Mouse (Mus musculus): ENCODE measurements around the gene Gm28635.
"Not testable (repeated sequence)": the region's sequence is repeated elsewhere in the genome, so short reads cannot be mapped to it uniquely, and the experiment has no call there.

Gene Gm28635

DNA sequence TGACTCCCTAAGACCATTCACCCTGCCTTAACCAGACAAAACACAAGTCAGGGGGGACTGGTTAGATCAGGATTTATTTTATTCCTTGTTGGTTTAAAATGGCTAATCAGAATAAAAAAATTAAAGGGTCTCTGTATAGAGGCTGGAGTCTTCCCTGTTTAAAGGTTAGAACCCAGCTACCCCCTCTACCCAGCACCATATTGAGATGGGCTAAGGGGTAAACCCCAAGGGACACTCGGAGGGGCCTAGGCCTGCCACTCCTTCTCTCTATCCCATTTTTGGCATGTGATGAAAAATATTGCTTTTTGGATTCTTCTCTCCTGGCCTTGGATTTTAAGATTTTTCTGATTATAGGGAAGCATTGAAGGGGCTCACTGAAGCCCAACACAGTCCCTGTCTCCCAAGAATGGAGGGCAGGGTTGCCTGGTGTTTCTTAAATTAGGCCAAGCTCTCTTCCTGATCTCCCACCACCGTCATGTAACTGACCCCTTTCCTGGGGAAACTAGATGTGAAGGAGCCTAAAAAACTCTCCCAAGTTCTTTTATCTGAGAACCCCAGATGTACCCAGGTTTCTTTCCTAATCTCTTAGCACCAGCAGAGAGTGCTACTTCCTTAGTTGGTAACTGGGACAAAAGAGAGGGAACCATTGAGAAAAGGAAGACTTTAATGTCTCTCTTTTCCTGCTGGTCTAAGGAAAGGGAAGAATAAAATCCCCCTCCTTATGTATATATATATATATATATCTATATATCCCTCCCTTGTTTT, 10.4 kb upstream of the Gm28635 start:
- DNase-seq (ENCODE audit: low read depth, low spot score): no peak

DNA sequence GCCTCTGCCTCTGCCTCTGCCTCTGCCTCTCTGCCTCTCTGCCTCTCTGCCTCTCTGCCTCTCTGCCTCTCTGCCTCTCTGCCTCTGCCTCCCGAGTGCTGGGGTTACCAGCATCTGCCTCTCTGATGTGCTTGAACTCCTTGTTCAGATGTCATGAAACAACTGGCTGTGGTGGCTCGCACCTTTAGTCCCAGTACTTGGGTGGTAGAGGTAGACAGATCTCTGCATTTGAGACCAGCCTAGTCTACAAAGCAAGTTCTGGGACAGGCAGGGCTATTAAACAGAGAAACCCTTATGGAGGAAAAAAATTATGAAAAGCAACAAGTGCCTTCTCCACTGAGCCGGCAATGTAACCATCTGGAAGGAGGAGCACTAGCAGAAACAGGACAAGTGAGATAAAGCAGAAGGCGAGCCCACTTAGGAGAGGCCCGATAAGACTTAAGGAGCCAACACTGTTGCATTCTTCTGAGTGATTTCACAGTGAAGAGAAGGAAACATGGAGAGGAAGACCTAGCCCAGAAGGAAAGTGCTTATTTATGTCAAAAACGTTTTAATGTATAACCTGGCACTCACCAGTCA, 4.9 kb upstream of the Gm28635 start:
- peak; percentile 57 for DNase-seq (ENCODE audit: low read depth, low spot score)

DNA sequence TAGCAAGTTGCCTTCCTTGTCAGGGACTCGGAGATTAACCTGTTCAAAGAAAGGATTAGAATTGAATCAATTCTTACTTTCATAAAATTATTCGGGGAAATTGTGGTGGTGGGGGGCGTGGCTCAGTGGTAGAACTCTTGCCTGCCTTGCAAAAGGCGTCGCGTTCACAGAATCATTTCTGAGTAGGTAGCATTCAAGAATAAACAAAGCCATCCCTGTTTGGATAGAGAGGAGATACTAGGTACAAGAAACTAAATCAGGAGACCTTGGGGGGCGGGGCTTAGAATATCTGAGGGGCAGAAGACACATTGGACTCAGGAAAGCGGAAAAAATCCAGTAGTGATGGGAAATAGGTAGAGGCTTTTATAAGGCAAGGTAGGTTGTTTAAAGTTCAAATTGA, 1.2 kb upstream of the Gm28635 start, which contains the start of gene Tmx2:
TSS of gene Tmx2 (minus strand) at position 125 of the 400 bp plus-strand sequence.
- no peak for DNase-seq (ENCODE audit: low read depth, low spot score)

DNA sequence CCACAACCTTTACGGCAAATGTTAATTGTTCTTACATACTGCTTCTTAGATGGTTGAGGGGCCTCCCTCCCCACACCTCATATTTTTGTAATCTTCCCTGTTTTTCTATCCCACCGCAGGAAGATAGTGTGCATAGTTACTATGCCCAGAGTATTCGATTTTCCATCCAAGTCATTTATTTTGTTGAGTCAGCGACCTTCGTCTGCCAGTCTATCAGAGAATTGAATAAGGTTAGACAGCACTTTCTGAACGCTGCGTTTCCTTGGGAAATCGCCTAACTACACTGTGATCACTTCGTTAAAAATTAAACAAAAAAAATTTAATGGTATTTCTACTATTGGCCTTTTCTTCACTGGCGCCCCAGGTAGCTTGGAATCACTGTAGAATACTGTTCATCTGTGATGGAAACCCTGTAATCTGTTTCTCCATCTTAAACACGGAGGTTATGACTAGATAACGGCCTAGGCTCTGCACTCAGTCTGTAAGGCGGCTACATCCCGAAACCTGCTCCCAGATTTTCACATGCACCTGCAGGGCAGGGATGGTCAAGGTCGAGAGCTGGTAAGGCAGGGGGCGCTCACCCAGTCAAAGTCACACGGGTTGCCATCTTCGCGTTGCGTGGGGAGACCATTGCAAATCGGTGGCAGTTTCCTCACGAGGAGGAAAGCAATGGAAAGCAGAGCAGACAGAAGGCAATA, 422 bp downstream of the Gm28635 start:
- peak; percentile 30 for DNase-seq (ENCODE audit: low read depth, low spot score)

GRCm38 (mm10) chr2:84671535-84671934, 6.3 kb downstream of the Gm28635 start:
- not testable (repeated sequence) for DNase-seq (ENCODE audit: low read depth, low spot score)

- DNase-seq (ENCODE audit: low read depth, low spot score): peak; percentile 73
Measured at GRCm38 (mm10) chr2:84670569-84670933, 7.3 kb downstream of the Gm28635 start, which contains the start of gene Selenoh. Gene Selenoh, minus strand, starts transcription at chr2:84670770.

GRCm38 (mm10) chr2:84669828-84670568, 7.8 kb downstream of the Gm28635 start:
- DNase-seq (ENCODE audit: low read depth, low spot score): peak; percentile 11

- DNase-seq (ENCODE audit: low read depth, low spot score): no peak
Measured at GRCm38 (mm10) chr2:84666081-84666480, 11.8 kb downstream of the Gm28635 start.

DNA sequence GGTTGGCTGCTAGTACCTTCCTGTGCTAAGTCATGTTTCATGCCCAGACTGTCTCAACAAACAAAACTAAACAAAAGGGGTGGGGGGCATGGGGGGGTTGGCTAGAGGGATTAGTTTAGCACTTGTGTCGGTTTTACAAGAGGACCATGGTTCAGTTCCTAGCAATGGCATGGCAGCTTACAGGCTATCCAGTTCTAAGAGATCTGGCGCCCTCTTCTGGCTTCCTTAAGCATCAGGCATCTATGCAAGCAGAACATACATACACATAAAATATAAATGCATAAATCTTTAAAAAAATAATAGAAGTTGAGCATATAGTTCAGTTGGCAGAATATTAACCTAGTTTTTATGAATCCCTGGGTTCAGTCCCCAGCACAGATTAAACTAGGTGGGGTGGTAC, 15.0 kb downstream of the Gm28635 start:
- peak; percentile 65 for DNase-seq (ENCODE audit: low read depth, low spot score)

DNA sequence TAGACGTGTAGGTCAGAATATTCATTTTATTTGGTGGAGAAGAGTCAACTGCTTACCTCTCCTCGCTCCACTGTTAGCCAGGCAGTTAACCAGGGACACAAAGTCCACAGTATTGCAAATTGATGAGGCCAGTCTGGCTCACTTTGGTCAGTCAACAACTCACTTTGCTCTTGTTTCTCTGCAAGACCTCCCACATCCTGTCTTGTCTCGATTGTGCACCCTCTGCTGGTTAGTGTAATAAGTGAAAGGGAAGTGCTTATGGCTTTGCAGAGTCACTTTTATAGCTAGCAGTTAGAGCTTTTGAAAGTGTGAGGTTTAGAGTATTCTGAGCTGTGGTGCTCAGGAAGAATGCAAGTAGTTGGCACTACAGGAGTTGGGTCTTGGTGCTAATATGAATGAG, 17.6 kb downstream of the Gm28635 start:
- DNase-seq (ENCODE audit: low read depth, low spot score): no peak

DNA sequence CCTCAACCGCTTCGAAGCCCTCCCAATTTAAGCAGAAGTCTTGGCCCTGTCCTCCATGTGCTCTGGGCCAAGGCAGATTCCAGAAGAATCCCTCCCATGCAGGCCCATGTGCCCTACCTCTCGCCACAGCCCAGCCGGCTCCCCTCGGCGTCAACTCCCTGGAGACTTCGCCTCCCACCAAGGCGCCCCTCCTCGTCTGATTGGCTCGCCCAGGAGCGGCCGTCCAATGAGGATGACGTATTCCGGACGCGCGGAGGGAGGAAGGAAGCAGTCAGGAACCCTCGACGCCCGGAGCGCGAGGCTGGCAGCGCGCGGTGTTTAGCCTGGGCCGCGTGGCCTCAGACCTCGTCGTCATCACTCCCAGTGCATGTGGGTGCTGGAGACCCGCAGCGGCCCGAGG, 19.0 kb downstream of the Gm28635 start, which contains the start of gene Btbd18:
TSS of gene Btbd18 (plus strand) at position 274 of the 400 bp plus-strand sequence.
- no peak for DNase-seq (ENCODE audit: low read depth, low spot score)

- no peak for DNase-seq (ENCODE audit: low read depth, low spot score)
Measured at GRCm38 (mm10) chr2:84655864-84656263, 22.0 kb downstream of the Gm28635 start.

DNA sequence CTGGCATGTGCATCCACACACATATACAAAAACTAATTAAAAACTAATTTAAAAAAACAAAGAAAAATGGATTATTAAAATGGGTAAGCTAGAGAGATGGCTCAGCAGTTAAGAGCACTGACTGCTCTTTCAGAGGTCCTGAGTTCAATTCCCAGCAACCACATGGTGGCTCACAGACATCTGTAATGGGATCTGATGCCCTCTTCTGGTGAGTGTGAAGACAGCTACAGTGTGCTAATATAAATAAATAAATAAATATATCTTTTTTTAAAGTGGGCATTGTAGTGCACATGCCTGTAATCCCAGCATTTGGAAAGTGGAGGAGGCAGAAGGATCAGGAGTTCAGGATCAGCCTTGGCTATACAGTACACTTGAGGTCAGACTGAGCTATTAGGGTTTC, 24.5 kb downstream of the Gm28635 start:
- no peak for DNase-seq (ENCODE audit: low read depth, low spot score)

DNA sequence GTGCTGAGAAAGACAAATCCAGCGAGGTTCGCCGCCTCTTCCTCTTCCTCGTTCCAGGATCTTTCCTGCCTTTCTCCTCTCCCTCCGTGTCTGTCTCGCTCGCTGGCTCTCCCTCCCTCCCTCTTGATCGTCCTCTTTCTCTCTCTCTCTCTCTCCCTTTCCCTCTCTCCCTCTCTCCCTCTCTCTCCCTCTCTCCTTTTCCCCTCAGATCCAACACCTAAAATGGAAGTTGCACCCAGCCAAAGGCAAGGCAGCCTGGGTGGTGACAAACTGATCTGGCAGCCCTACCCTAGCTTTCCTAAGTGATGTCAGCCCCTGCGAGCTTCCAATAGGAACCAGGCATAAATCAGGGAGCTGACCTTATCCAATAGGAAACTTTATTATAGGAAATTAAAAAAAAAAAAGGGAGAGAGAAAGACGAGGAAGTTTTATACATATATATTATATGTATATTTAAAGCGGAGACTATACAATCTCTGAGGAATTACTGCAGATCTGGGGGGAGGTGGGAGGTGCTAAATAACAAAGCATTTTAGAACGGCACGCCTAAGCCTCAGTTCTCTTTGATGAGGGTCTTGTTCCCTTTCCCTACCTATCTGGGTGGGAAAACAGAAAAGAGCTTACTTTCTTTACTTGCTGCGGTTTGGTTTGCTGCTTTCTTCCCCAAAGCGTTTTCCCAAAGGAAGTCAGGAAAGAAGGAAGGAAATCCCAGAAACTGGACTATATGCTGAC, 27.2 kb downstream of the Gm28635 start, which contains the start of gene Ctnnd1:
TSS of gene Ctnnd1 (minus strand) at position 302 of the 732 bp plus-strand sequence.
- DNase-seq (ENCODE audit: low read depth, low spot score): peak; percentile 58

DNA sequence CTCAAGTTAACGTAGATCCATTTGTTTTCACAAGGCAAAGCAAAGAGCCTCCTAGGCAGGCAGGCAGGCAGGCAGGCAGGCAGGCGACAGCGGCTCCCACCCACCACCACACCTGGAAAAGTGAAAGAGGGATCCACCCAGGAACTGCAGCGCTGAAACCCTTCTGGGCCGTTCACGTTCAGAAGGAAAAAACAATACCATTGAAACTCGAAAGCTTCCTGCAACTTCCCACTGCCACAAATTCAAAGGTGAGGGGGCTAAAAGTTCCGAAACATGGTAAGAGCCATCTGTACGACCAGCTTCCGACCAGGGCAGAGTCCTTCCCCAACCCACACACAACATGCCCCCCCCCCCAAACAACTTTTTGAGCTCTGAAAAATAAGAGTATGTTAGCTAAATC, 28.2 kb downstream of the Gm28635 start:
- peak; percentile 22 for DNase-seq (ENCODE audit: low read depth, low spot score)

DNA sequence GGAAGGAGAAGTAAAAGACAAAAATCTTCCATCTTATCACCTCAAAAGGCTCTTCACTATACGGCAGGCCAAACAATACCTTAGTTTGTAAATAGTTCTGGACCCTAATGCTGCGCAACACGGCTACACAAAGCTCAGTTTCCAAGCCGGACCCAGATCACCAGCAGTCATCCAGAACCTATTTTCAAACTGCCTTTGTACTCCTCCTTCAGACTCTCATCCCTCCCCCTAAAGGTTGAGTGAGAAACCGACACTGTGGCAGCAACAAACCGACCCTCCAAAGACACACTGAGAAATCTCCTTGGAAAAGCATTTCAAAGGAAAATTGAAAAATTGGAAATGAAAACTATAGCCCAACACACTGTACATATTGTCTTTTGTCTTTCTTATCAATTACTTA, 29.5 kb downstream of the Gm28635 start:
- DNase-seq (ENCODE audit: low read depth, low spot score): no peak

DNA sequence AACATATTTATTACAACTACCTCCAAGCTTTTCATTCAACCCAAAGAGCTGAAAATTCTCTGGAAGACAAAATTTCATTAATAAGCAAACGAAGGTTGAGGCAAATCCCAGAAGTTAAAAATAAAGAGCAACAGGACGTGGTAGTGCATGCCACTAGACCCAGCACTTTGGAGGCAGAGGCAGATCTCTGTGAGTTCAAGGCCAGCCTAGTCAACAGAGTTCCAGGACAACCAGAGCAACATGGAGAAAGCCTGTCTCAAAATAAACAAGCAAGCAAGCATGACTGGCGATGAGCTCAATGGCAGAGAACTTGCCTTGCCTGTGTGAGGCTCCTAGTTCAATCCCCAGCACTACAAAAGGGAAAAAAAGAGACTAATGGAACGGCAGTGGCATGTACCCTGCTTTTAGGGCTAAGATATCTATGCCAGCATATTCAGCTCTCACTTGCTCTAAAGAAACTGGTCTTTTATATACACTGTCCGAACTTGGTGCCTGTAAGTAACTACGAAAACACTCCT, 30.7 kb downstream of the Gm28635 start:
- no peak for DNase-seq (ENCODE audit: low read depth, low spot score)

DNA sequence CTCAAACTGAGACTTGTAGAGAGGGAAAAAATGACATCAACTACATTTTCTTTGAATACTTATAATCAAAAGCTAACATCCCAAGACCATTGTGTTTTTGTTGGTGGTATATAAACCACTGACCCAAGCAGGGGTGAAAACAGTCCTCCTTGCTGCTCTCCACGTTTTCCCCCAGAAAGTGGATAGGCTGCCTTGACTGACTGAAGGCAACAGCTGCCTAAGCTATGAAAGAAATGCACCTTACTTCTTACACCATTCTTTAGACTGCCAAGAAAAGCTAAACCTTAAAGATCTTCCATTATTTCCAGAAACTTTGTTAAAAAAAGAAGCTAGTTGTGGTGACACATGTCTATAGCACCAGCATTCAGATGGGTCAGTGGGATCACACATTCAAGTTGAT, 31.7 kb downstream of the Gm28635 start:
- no peak for DNase-seq (ENCODE audit: low read depth, low spot score)

DNA sequence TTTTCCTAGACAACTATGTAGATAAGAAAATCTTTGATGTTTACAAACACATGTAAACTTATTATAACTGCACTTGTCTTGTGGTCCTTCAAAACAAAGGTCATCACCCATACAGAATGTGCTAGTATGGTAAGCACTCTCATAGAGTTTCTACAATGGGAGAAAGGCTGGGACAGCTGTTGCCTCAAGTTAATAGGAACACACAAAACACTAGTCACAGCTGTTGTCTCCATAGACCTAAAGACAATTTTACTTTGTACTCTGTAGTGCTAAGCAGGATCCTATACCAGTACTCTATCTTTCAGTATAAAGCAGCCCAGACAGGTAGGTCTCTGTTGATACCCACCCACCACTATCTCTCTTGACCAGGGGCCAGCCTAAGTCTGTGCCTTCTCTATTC, 37.0 kb downstream of the Gm28635 start:
- no peak for DNase-seq (ENCODE audit: low read depth, low spot score)

DNA sequence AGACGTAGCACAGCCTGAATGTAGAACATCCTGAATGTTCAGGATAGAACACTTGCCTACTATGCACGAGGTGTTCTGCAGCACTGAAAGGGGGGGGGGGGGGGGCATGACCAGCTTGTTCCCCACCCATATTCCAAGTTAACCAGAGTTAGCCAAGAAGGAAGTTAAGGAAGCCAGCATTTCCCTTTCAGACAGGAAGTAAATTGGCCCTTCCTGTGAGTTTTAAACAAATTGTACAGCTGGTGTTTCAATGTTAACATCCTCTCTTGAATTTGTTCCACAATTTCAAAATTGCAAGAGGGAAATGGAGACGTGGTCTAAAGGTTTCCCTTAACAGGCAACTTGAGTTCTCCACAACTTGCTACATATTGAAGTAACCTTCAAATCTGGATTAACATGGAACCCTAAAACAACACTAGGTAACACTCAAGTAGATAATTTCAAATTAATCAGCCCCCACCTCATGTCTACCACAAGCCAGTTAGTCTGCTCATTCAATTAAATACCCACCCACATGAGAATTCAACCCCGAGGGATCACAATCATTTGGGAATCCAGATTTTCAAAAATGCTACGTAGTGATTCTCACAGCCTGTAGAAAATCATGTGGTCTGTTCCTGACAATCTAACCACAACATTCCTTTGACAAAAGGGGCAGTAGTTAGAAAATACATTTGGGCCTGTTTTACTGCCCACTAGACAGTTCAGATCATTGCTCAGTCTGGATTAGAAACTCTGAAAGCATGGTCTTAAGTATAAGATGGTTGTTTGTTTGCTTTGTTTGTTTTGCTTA, 39.2 kb downstream of the Gm28635 start:
- no peak for DNase-seq (ENCODE audit: low read depth, low spot score)
